Mouse (Mus musculus): ENCODE measurements at regions not wholly inside any gene's neighbourhood (a gene's known extent, or its start where the extent isn't known, plus 50 kb on each side); places are given as distances from the start of the nearest gene placed in this dataset.

DNA sequence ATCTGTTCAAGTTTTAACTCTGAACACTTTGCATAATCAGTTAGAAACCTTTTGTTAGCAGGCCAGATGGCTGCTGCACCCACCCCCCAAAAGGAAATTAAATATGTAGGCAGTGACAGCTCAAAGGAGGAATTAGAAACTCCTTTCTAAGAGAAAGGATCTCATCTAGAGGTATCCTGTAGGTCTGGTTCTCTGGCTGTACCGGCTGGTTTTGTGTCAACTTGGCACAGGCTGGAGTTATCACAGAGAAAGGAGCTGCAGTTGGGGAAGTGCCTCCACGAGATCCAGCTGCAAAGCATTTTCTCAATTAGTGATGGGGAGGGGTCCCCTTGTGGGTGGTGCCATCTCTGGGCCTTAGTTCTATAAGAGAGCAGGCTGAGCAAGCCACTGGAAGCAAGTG is 263.1 kb upstream of the Ldb2 start:
- H3K9ac ChIP-seq (replicated peaks; ENCODE audit: low read length, poor library complexity, severe bottlenecking) = no peak overlapping the region
- no peaks in the 10 kb centered on the region for H3K36me3 ChIP-seq (ENCODE audit: insufficient read depth, low read length)
- no peak overlapping the region for H3K4me2 ChIP-seq (ENCODE audit: low read depth, low read length, poor library complexity, severe bottlenecking)
- 10% methylated on average over 2 of the region's 2 CpGs for WGBS
- no peak for DNase-seq (ENCODE audit: low spot score)
- ATAC-seq (ENCODE audit: low FRiP score) = no peak
- no peaks in the 10 kb centered on the region for H3K9me3 ChIP-seq (ENCODE audit: low read length)
- H3K4me1 ChIP-seq (ENCODE audit: insufficient read depth, low read length) = no peaks in the 10 kb centered on the region
- no peak overlapping the region for H3K4me3 ChIP-seq (ENCODE audit: low read depth, low read length)
- no peaks in the 10 kb centered on the region for H3K27me3 ChIP-seq (ENCODE audit: insufficient read depth, low read length)
- H3K27ac ChIP-seq (ENCODE audit: low read depth, low read length) = no peak overlapping the region
- TF ChIP-seq CTCF (IDR thresholded peaks at IDR 0.05) = no peak

DNA sequence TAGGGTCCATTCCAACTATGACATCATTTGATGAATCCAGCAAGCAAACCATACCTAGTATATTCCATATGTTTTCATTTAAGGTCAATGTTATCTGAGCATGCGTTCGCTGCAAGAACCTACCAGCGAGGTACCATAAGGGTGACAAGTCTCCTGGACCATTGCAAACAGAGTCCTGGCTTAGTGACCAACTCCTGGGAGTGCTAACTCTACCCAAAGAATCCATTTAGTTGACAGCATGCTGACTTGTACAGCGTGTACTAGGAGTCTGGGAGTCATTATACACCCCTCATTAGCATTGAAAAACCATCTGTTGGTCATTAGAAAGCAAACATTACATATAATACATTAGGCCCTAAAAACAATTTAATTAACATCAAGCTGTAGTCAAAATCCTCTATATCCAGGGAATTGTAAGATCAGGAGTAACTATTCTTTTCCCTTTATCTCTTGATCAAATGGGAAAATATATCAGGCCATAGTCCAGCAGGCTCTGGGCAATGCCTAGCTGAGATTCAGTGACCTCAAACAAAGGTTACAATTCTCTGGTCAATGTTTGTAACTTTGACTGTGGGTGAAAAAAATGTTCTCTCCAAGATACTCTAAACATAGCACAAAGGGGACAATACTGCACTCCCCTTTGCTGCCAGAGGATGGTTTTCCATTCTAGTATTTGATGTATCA is 255.9 kb upstream of the Ldb2 start:
- DNase-seq (ENCODE audit: low spot score) = no peak
- H3K4me3 ChIP-seq (ENCODE audit: low read depth, low read length) = no peak overlapping the region
- no peaks in the 10 kb centered on the region for H3K36me3 ChIP-seq (ENCODE audit: insufficient read depth, low read length)
- H3K9ac ChIP-seq (replicated peaks; ENCODE audit: low read length, poor library complexity, severe bottlenecking) = no peak overlapping the region
- no peaks in the 10 kb centered on the region for H3K4me1 ChIP-seq (ENCODE audit: insufficient read depth, low read length)
- no peak for TF ChIP-seq CTCF (IDR thresholded peaks at IDR 0.05)
- no peaks in the 10 kb centered on the region for H3K27me3 ChIP-seq (ENCODE audit: insufficient read depth, low read length)
- H3K9me3 ChIP-seq (ENCODE audit: low read length) = no peaks in the 10 kb centered on the region
- ATAC-seq (ENCODE audit: low FRiP score) = no peak
- no peak overlapping the region for H3K4me2 ChIP-seq (ENCODE audit: low read depth, low read length, poor library complexity, severe bottlenecking)
- no peak overlapping the region for H3K27ac ChIP-seq (ENCODE audit: low read depth, low read length)
- WGBS = 77% methylated on average over 4 of the region's 4 CpGs

DNA sequence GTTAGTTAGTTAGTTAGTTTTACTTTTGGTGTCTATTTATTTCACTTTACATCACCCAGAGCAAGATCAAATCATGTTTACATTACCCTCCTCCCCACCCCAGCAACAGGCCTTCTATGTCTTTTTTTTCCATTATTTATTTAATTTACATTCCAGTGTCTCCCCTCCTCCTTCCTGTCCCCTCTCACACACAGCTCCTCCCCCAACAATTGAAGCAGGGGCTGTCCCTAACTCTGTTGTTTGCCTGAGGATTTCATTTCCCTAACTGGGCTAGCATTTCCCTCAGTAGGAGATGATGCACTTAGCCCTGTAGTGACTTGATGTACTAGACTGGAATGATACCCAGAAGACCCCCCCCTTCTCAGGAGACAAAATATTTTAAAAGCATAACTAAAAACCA is 249.9 kb upstream of the Ldb2 start:
- H3K36me3 ChIP-seq (ENCODE audit: insufficient read depth, low read length) = no peaks in the 10 kb centered on the region
- H3K9ac ChIP-seq (replicated peaks; ENCODE audit: low read length, poor library complexity, severe bottlenecking) = no peak overlapping the region
- H3K4me2 ChIP-seq (ENCODE audit: low read depth, low read length, poor library complexity, severe bottlenecking) = no peak overlapping the region
- no peak for TF ChIP-seq CTCF (IDR thresholded peaks at IDR 0.05)
- H3K27me3 ChIP-seq (ENCODE audit: insufficient read depth, low read length) = no peaks in the 10 kb centered on the region
- DNase-seq (ENCODE audit: low spot score) (no peak), ATAC-seq (ENCODE audit: low FRiP score) (no peak)
- no peak overlapping the region for H3K27ac ChIP-seq (ENCODE audit: low read depth, low read length)
- H3K4me3 ChIP-seq (ENCODE audit: low read depth, low read length) = no peak overlapping the region
- H3K4me1 ChIP-seq (ENCODE audit: insufficient read depth, low read length) = no peaks in the 10 kb centered on the region
- H3K9me3 ChIP-seq (ENCODE audit: low read length) = no peaks in the 10 kb centered on the region

DNA sequence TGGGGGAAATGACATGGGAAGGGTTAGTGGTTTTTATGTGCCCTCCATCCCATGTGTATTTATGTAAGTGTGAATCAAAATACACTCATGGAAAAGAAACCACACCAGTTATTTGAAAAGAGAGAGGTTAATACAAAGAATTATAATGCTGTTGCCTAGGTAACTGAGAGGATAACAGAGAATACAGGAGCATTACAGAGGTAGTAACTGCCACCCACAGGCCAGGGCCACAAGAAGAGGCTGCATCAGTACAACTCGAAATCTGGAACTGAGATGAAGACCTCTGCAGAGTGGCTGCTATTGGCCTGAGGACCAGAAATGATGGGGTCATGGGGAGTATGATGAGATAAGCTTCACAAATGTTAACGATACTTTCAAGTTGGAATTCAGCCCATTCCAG is 243.4 kb upstream of the Ldb2 start:
- ATAC-seq (ENCODE audit: low FRiP score) (no peak), DNase-seq (ENCODE audit: low spot score) (no peak)
- Histone ChIP-seq H3K27ac (ENCODE audit: low read depth, low read length) (no peak overlapping the region), H3K4me1 (ENCODE audit: insufficient read depth, low read length) (no peaks in the 10 kb centered on the region), H3K4me3 (ENCODE audit: low read depth, low read length) (no peak overlapping the region), H3K4me2 (ENCODE audit: low read depth, low read length, poor library complexity, severe bottlenecking) (no peak overlapping the region), H3K9me3 (ENCODE audit: low read length) (no peaks in the 10 kb centered on the region), H3K9ac (replicated peaks; ENCODE audit: low read length, poor library complexity, severe bottlenecking) (no peak overlapping the region), H3K27me3 (ENCODE audit: insufficient read depth, low read length) (no peaks in the 10 kb centered on the region), H3K36me3 (ENCODE audit: insufficient read depth, low read length) (no peaks in the 10 kb centered on the region)
- TF ChIP-seq CTCF (IDR thresholded peaks at IDR 0.05) = no peak
- WGBS = 72% methylated on average over 2 of the region's 2 CpGs

DNA sequence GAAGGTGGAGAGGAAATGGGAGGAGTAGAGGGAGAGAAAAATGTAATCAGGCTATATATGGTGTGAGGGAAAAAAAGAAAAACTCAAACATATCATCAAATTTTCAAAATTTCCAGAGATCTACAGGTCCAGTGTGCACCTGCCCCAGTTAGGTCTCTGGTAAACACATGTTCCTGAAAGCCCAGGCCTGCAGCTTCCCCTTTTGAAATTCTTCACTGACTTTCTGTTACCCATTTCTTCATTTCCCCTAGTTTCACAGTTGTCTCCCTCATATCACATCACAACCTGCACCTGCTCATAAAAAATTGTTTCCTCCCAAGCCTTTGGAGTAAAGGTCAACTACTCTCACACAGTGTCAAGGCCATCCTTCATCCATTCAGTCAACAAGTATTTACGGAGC is 236.9 kb upstream of the Ldb2 start:
- no peaks in the 10 kb centered on the region for H3K27me3 ChIP-seq (ENCODE audit: insufficient read depth, low read length)

DNA sequence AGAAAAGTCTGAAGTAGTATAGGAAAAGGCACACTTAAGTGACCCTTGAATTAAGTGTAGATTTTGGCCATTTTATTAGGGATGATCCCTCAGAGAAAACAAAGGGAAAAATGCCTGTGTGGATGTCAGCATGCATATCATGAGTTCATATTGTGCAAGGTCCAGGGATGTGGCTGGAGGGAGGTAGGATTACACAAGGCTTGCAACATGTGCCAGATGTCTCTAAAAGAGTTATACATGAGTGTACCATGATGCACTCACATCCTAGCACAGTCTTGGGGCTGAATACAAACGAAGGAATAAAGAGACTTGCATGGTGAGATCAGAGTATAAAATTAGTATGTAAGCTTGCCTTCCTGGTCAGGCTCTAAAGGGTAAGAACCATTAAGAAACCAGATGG is 233.7 kb upstream of the Ldb2 start:
- Histone ChIP-seq H3K4me3 (ENCODE audit: low read depth, low read length) (no peak overlapping the region), H3K4me1 (ENCODE audit: insufficient read depth, low read length) (no peaks in the 10 kb centered on the region), H3K27ac (ENCODE audit: low read depth, low read length) (no peak overlapping the region), H3K27me3 (ENCODE audit: insufficient read depth, low read length) (no peaks in the 10 kb centered on the region), H3K4me2 (ENCODE audit: low read depth, low read length, poor library complexity, severe bottlenecking) (no peak overlapping the region), H3K9me3 (ENCODE audit: low read length) (no peaks in the 10 kb centered on the region), H3K9ac (replicated peaks; ENCODE audit: low read length, poor library complexity, severe bottlenecking) (no peak overlapping the region), H3K36me3 (ENCODE audit: insufficient read depth, low read length) (no peaks in the 10 kb centered on the region)
- no peak for TF ChIP-seq CTCF (IDR thresholded peaks at IDR 0.05)
- WGBS = 84% methylated on average over 1 of the region's 1 CpGs
- DNase-seq (ENCODE audit: low spot score) (no peak), ATAC-seq (ENCODE audit: low FRiP score) (no peak)

More for the DNA sequence above, 236.9 kb upstream of the Ldb2 start:
- Histone ChIP-seq H3K4me2 (ENCODE audit: low read depth, low read length, poor library complexity, severe bottlenecking) (no peak overlapping the region), H3K4me1 (ENCODE audit: insufficient read depth, low read length) (no peaks in the 10 kb centered on the region), H3K27ac (ENCODE audit: low read depth, low read length) (no peak overlapping the region), H3K36me3 (ENCODE audit: insufficient read depth, low read length) (no peaks in the 10 kb centered on the region), H3K4me3 (ENCODE audit: low read depth, low read length) (no peak overlapping the region), H3K9me3 (ENCODE audit: low read length) (no peaks in the 10 kb centered on the region), H3K9ac (replicated peaks; ENCODE audit: low read length, poor library complexity, severe bottlenecking) (no peak overlapping the region)
- WGBS = 85% methylated on average over 1 of the region's 1 CpGs
- ATAC-seq (ENCODE audit: low FRiP score) = no peak
- no peak for DNase-seq (ENCODE audit: low spot score)
- TF ChIP-seq CTCF (IDR thresholded peaks at IDR 0.05) = no peak
